Mouse (Mus musculus) Patski (cell line): Measurements from ENCODE around the gene Hes5. TPM values are rescaled to one million over a fixed set of nuclear protein-coding genes. Genes with fewer than 3 reads are reported as not detected.

Experiments used
- ATAC-seq: fragments of 100-300 bp; one replicate; pipeline ENCODE4 v1.8.0; 2021
- CTCF ChIA-PET: fragments of 350-600 bp; sonication (Branson Sonifier 250); formaldehyde crosslinking; loops from one replicate; lab custom pipeline; 2022; ENCODE audit warnings: inconsistent platforms; lab: Charles Lee
- POLR2A ChIA-PET: fragments of 350-600 bp; sonication (Branson Sonifier 250); formaldehyde crosslinking; loops from one replicate; lab custom pipeline; 2022; ENCODE audit warnings: antibody characterized with exemption, inconsistent platforms; lab: Charles Lee
- DNase-seq: peaks from one replicate; pipeline ENCODE4 v3.0.0-alpha.2; 2011; ENCODE audit warnings: low read depth, low spot score
- H3K27me3 ChIP-seq: fragments of 371-371 bp; one replicate; pipeline ENCODE4 v1.5.1; 2021
- CTCF ChIP-seq: fragments of 100-300 bp; IDR thresholded peaks from one replicate; pipeline ENCODE4 v1.5.1; 2021
- in situ Hi-C: fragments of 300-500 bp; cut with MboI; formaldehyde crosslinking; loops from 3 replicates; pipeline ENCODE4 v1.11.1; 2018; ENCODE audit warnings: low pct_unique_long_range_greater_than_20kb, mixed read lengths
- polyA plus RNA-seq: library from polyadenylated mRNA; unstranded; gene quantifications from one replicate; pipeline ENCODE4 v1.2.3, GENCODE M21; 2021

Hes5 gene
- polyA plus RNA-seq, 1 experiment from 2014 or later: not detected

DNA sequence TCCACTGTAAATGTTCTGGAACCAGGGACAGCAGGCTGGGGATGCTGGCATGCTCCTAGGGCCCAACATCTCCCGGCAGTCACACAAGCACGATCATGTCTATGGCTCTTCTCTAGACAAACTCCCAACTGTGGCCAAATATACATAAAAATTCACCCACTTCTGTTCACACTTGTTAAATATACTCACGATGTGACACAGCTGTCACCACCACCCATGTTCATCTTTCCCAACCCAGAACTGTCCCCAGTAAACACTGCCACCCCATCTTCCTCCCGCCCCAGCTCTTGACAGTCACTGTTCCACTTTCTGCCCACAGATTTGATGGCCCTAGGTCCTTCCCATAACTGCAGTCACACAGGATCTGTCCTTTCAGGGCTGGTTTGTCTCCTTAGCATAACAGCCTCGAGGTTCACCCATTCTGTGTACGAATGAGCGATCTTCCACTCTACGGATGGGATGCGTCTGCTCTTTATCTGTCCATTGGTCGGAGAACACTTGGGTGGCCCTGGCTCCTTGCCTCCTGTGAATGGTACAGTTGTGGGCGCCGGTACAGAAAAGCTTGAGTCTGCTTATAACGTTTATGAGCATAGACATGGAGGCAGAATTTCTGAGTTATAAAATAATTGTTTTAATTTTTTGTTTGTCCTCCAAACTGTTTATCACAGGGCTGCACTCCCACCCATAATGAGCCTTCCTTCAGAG is 3.3 kb upstream of the Hes5 start:
- in situ Hi-C loops: no loop called here
- ChIA-PET POLR2A (no interaction called here), CTCF (no interaction called here)
- H3K27me3 ChIP-seq: peaks cover 46% of the 10 kb centered on the region
- TF ChIP-seq CTCF: no peak
- ATAC-seq (no peak), DNase-seq (no peak)

DNA sequence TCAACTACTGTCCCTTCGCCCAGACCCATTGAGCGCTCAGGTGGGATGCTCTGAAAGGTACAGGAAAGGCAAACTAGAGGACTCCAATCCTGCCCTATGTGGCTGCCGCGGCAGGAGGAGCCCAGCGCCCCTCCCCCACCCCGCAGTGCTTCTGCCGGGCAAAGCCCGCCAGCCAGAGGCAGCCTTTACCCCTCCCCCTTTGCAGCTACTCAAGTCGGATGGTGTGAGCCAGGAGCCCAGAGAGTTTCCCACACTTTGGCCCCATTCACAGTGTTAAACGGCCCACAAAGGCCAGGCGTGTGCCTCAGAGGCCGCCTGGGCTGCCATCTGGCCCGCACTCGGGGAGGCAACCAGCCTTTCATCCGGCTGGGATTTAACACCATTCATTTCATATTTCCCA is 2.6 kb upstream of the Hes5 start:
- in situ Hi-C loops: no loop called here
- peaks cover 41% of the 10 kb centered on the region for H3K27me3 ChIP-seq
- no peak for TF ChIP-seq CTCF
- DNase-seq (no peak), ATAC-seq (no peak)
- ChIA-PET POLR2A (no interaction called here), CTCF (no interaction called here)

DNA sequence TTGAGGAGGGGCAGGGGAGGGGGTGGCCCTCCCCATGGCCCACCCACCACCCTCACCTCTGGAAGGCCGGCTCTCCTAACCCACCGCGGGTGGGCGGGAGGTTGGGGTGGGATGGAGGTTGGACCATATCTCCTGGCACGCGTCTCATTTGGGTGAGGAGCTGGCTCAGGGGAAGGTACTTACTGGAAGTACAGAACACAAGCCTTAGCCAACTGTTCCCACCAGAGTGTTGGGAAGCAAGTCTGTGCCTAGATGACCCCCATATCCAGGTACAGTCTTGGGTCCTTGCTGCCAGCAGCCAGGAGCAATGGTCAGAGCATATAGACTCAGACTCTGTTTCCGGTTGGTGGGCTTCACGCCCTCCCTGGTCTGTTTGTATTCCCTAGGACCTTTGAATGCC is 2.1 kb upstream of the Hes5 start:
- ChIA-PET POLR2A (no interaction called here), CTCF (no interaction called here)
- no peak for DNase-seq
- TF ChIP-seq CTCF: no peak
- ATAC-seq: no peak
- in situ Hi-C loops: no loop called here
- peaks cover 41% of the 10 kb centered on the region for H3K27me3 ChIP-seq

DNA sequence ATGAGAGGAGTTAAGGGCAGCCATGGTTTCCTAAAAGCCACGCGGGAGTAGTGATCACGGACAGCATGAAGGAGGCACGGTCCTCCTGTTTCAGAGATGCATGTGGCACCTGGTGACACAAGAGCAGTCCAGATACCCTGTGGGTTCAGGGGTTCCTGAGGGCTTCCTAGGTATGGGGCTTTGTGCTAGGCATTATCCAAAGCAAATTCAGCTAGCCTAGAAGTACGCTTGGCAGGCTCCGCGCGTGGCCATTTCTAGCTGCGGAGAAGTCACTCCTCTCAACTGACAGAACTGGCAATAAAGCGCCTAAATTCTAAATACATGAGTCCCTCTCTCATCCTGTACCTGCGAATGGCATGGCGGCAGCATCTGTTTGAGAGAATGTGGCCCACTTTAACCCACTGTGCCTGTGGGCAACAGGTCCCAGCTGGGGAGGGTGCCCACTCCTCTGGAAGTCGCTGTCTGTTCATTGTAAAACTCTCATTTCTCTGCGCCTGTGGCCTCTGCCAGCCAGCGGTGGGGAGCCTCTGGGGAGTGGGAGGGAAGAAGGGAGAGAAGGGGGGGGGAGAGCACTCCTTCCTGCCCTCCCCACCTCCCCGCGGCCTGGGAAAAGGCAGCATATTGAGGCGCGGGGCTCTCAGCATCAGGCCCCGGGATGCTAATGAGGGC is 568 bp upstream of the Hes5 start:
- ChIA-PET CTCF (no interaction called here), POLR2A (no interaction called here)
- peaks cover 41% of the 10 kb centered on the region for H3K27me3 ChIP-seq
- no peak for TF ChIP-seq CTCF
- ATAC-seq (no peak), DNase-seq (no peak)
- in situ Hi-C loops: no loop called here

DNA sequence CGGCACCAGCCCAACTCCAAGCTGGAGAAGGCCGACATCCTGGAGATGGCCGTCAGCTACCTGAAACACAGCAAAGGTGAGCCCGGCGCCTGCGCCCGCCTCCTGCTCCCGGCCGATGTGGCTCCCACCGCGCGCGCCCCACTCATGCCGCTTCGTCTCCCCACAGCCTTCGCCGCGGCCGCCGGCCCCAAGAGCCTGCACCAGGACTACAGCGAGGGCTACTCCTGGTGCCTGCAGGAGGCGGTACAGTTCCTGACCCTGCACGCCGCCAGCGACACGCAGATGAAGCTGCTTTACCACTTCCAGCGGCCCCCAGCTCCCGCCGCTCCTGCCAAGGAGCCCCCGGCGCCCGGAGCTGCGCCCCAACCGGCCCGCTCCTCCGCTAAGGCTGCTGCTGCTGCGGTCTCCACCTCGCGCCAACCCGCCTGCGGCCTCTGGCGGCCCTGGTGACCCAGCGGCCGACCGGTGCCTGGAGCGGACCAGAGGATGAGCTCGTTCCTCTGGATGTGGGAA is 559 bp downstream of the Hes5 start:
- peaks cover 41% of the 10 kb centered on the region for H3K27me3 ChIP-seq
- DNase-seq (no peak), ATAC-seq (no peak)
- in situ Hi-C loops: no loop called here
- no peak for TF ChIP-seq CTCF
- POLR2A ChIA-PET: interaction anchor here (1.3 kb wide), 1 partner anchor 105 kb away, joined by 3 read pairs; the partner anchor contains the start of gene Pex10
- CTCF ChIA-PET: no interaction called here

DNA sequence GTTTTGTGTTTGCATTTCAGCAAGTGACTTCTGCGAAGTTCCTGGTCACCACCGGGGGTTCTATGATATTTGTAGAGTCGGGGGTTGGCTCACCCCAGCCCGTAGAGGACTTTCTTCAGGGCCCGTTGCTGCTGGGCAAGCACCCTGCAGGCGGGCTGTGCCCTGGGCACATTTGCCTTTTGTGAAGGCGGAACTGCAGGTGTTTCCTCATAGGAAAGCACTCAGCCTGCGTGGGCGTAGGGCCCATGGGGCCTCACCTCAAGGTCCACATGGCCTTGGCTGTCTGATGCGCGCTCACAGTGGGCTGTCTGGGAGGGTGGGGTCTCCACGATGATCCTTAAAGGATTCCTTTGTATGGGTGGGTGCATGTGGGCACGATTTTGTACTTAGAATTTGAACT is 1.2 kb downstream of the Hes5 start:
- no peak for ATAC-seq

DNA sequence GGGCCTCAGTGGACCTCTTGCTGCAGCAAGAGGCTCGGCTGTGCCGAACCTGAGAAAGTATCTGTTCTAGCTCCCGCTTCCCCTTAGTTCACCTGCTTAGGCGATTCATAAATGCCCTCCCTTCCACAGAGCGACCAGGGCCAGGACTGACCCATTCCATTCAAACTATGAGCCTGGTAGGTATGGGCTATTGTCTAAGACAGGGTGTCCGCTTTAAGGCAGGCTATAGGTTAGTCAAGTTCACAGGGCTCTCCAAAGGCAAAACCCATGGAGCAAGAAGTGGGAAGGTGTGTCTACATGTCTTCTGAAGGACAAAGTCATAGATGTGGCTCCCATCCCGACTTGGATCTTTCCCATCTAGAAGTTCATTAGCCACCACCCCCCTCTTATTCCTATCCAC is 2.0 kb downstream of the Hes5 start:
- no peak for TF ChIP-seq CTCF
- in situ Hi-C loops: no loop called here
- peaks cover 40% of the 10 kb centered on the region for H3K27me3 ChIP-seq
- ATAC-seq (no peak), DNase-seq (no peak)
- ChIA-PET POLR2A (no interaction called here), CTCF (interaction anchor here (1.5 kb wide), 1 partner anchor 11 kb away, joined by 4 read pairs; no protein-coding TSS in a partner anchor)

More for the DNA sequence above, 1.2 kb downstream of the Hes5 start:
- POLR2A ChIA-PET: interaction anchor here (1.3 kb wide), 1 partner anchor 105 kb away, joined by 3 read pairs; the partner anchor contains the start of gene Pex10
- H3K27me3 ChIP-seq: peaks cover 41% of the 10 kb centered on the region
- TF ChIP-seq CTCF: no peak
- no peak for DNase-seq
- CTCF ChIA-PET: no interaction called here
- in situ Hi-C loops: no loop called here

DNA sequence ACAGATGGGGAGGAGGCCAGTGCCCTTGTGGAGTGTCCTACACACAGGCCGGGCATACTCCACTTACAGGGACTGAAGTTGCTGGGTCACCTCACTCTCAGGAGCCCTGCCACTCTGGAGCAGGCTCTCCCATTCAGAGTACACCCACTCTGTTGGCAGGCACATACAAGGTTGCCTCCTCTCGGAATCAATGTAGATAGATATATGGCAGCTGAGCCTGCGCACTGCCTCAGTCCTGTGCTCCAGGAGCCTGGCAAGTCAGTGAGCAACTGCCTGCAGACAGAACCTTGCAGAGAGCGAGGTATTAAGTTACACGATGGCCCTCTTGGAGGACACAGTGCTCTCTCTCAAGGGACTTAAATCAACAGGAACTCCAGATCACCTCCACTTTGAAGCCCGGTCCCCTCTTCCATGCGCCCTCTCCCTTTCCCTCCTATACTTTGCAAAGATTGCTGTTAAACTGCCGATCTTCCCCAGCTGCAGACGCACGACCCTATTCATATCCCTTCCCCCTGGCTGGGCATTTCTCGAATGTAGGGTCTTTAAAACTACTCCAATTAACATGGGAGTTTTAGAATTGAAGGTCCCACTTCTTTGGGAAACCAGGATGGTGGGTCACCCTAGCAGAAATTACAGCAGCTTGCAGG is 2.6 kb downstream of the Hes5 start:
- ATAC-seq: peak; percentile 2
- CTCF ChIA-PET: interaction anchor here (1.5 kb wide), 1 partner anchor 10 kb away, joined by 4 read pairs; no protein-coding TSS in a partner anchor
- TF ChIP-seq CTCF: no peak
- peaks cover 35% of the 10 kb centered on the region for H3K27me3 ChIP-seq
- in situ Hi-C loops: no loop called here
- POLR2A ChIA-PET: interaction anchor here (1.5 kb wide), 1 partner anchor 26 kb away, joined by 3 read pairs; no protein-coding TSS in a partner anchor
- no peak for DNase-seq

DNA sequence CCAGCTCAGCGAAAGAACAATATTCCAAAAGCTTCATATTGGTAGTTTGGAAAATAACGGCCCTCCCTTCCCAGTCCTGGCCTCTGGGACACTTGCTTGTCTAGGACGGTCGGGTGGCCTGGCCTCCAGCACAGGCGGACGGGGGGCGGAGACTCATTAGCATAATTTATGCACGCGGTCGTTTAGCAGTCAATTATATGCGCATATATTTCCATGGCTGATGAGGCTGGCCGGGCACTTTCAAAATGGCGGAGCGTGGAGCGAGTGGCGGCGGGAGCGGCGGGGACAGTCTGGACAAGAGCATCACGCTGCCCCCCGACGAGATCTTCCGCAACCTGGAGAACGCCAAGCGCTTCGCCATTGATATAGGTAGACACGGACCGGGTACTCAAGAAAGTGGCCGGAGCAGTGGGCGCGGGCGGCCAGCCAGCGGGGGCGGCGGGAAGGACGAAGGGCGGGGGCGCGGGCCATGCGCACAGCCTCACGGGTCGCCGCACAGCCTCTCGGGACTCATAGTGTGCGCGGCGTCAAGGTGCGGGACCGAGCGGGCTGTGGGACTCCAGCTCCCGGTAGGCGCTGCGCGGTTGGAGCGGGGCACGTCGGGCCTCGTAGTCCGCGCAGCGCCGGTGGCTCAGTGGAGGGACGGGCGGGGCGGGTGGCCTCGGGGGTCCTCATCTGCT is 3.3 kb downstream of the Hes5 start, which contains the start of gene Pank4:
Gene Pank4 (plus strand): TSS at position 223 of the 680 bp plus-strand sequence.
- ATAC-seq: peak; percentile 89
- TF ChIP-seq CTCF: no peak
- POLR2A ChIA-PET: interaction anchor here (1.5 kb wide), 1 partner anchor 27 kb away, joined by 3 read pairs; no protein-coding TSS in a partner anchor
- CTCF ChIA-PET: interaction anchor here (1.5 to 1.6 kb wide), 2 partner anchors 9 to 12 kb away, joined by 3 to 4 read pairs; no protein-coding TSS in a partner anchor
- H3K27me3 ChIP-seq: peaks cover 30% of the 10 kb centered on the region
- in situ Hi-C loops: no loop called here
- DNase-seq: peak; percentile 31
